Mouse (Mus musculus): Measurements from ENCODE around the gene Cfap52. TPM values are rescaled to one million over a fixed set of nuclear protein-coding genes. Genes with fewer than 3 reads are reported as not detected.

Cfap52 gene
- total and polyA plus RNA-seq, 3 experiments = 0.64 TPM; not detected in 2

DNA sequence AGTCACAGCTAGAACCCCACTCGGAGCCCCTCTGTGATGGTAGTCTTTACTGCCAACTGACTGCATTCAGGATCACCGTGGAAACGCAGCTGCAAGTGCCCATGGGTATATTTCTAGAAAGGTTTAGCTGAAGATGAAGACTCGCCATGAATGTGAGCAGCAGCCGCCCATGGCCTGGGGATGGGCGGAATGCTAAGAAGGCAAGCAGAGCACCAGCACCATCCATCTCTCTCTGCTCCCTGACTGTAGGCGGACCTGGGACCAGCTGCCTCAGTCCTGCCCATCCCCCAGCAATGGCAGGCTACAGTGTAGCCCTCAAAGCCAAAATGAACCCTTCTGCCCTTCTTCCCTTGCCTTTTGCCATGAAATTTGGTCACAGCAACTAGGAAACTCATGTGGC is 69.8 kb downstream of the Cfap52 start:
- Histone ChIP-seq H3K36me3 (ENCODE audit: control insufficient read depth, insufficient read depth, low read length) (no peaks in the 10 kb centered on the region), H3K27me3 (ENCODE audit: control insufficient read depth, insufficient read depth, low read length) (no peaks in the 10 kb centered on the region), H3K9ac (ENCODE audit: low read depth, low read length) (no peak overlapping the region), H3K27ac (no peak overlapping the region), H3K4me3 (no peak overlapping the region), H3K4me1 (ENCODE audit: control insufficient read depth, insufficient read depth, low read length) (no peaks in the 10 kb centered on the region; the same call in 1 of the 2 replicates), H3K79me2 (replicated peaks; ENCODE audit: control insufficient read depth, insufficient read depth, low read length) (no peaks in the 10 kb centered on the region)
- WGBS = 93% methylated on average over 7 of the region's 7 CpGs
- DNase-seq = no peak
- intact Hi-C loops (cut with DNase I) = loop anchor here (2.0 to 5.0 kb wide), 2 partner anchors 69 to 512 kb away; partner anchors contain the start of gene Cfap52
- TF ChIP-seq POLR2A (IDR thresholded peaks at IDR 0.05; ENCODE audit: insufficient read depth, low read depth, low read length) = no peak
- no peak for TF ChIP-seq EP300 (IDR thresholded peaks at IDR 0.05; ENCODE audit: insufficient read depth, low read depth, low read length)
- TF ChIP-seq CTCF (IDR thresholded peaks at IDR 0.05) = no peak

DNA sequence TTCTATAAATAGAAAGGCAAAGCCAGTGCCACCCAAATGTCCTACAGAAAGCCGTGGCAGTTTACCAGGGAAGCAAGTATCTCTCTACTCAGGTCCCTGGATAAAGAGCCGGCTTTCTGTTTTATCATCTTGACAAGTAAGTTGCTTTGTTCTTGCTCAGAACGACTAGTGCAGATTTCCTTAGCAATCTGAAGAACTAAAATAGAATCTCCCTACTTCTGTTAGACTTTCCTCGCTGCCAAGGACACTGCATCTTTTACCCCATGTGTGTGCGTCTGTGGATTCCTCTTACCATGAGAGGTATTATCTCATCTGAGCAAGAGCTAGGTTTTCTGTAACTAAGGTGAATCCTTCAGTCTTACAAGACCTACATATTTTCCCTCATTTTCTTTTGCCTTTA is 76.9 kb downstream of the Cfap52 start:
- no peaks in the 10 kb centered on the region for H3K27me3 ChIP-seq (ENCODE audit: control insufficient read depth, insufficient read depth, low read length)

DNA sequence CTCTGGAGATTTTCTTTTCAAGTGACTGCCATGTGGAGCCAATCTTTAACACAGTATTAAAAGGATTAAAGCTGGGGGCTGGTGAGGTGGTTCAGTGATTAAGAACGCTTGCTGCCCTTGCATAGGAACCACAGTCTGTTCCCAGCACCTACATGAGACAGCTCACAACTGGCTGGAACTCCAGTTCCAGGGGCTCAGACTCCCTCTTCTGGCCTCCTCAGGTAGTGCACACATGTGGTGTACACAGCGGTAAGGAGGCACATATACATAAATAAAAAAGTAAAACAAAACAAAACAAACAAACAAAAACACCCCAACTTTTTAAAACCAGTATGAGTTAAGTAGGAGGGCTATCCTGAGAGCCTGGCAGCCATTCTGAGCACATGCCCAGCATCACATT is 79.5 kb downstream of the Cfap52 start:
- 94% methylated on average over 2 of the region's 2 CpGs for WGBS
- TF ChIP-seq EP300 (IDR thresholded peaks at IDR 0.05; ENCODE audit: insufficient read depth, low read depth, low read length) = no peak
- TF ChIP-seq CTCF (IDR thresholded peaks at IDR 0.05) = 0 out of 2 replicates have a peak, but pooled peaks have one; percentile 3
- TF ChIP-seq POLR2A (IDR thresholded peaks at IDR 0.05; ENCODE audit: insufficient read depth, low read depth, low read length) = no peak
- Histone ChIP-seq H3K4me1 (ENCODE audit: control insufficient read depth, insufficient read depth, low read length) (no peaks in the 10 kb centered on the region), H3K27ac (no peak overlapping the region), H3K4me3 (no peak overlapping the region), H3K36me3 (ENCODE audit: control insufficient read depth, insufficient read depth, low read length) (no peaks in the 10 kb centered on the region), H3K9ac (ENCODE audit: low read depth, low read length) (no peak overlapping the region), H3K27me3 (ENCODE audit: control insufficient read depth, insufficient read depth, low read length) (no peaks in the 10 kb centered on the region), H3K79me2 (replicated peaks; ENCODE audit: control insufficient read depth, insufficient read depth, low read length) (no peaks in the 10 kb centered on the region)
- no peak for DNase-seq
- intact Hi-C loops (cut with DNase I) = no loop called here

More for the DNA sequence above, 76.9 kb downstream of the Cfap52 start:
- DNase-seq = no peak
- intact Hi-C loops (cut with DNase I) = no loop called here
- no peak overlapping the region for H3K4me3 ChIP-seq
- no peaks in the 10 kb centered on the region for H3K79me2 ChIP-seq (replicated peaks; ENCODE audit: control insufficient read depth, insufficient read depth, low read length)
- 42% methylated on average over 5 of the region's 5 CpGs for WGBS
- no peak for TF ChIP-seq POLR2A (IDR thresholded peaks at IDR 0.05; ENCODE audit: insufficient read depth, low read depth, low read length)
- no peak for TF ChIP-seq EP300 (IDR thresholded peaks at IDR 0.05; ENCODE audit: insufficient read depth, low read depth, low read length)
- no peak for TF ChIP-seq CTCF (IDR thresholded peaks at IDR 0.05)
- H3K36me3 ChIP-seq (ENCODE audit: control insufficient read depth, insufficient read depth, low read length) = no peaks in the 10 kb centered on the region
- no peaks in the 10 kb centered on the region for H3K4me1 ChIP-seq (ENCODE audit: control insufficient read depth, insufficient read depth, low read length)
- no peak overlapping the region for H3K9ac ChIP-seq (ENCODE audit: low read depth, low read length)
- H3K27ac ChIP-seq = no peak overlapping the region

Other genes with a start within 250 kb of the Cfap52 start
- gene Glp2r, start 194.5 kb downstream of the Cfap52 start, total RNA-seq (2021) = not detected
- gene Glp2r, start 194.5 kb downstream of the Cfap52 start, polyA plus RNA-seq (2012; rRNA removed) = not detected in 2 replicates
- gene Gsg1l2, start 191.0 kb downstream of the Cfap52 start, total RNA-seq (2021) = not detected
- not detected in 2 replicates for gene Gsg1l2, start 191.0 kb downstream of the Cfap52 start, polyA plus RNA-seq (2012; rRNA removed)
- gene Dhrs7c, start 167.5 kb downstream of the Cfap52 start, total RNA-seq (2021) = 100 to 1,000 TPM; 178 to 217 TPM
- gene Dhrs7c, start 167.5 kb downstream of the Cfap52 start, polyA plus RNA-seq (2012; rRNA removed) = 214 and 333 TPM in 2 replicates
- gene Usp43, start 43.5 kb downstream of the Cfap52 start, total RNA-seq (2021) = 1 to 10 TPM; 1.6 to 1.7 TPM
- 1.1 and 1.4 TPM in 2 replicates for gene Usp43, start 43.5 kb downstream of the Cfap52 start, polyA plus RNA-seq (2012; rRNA removed)
- gene Stx8, start 542 bp upstream of the Cfap52 start, total RNA-seq (2021) = 10 to 100 TPM; 22.6 to 29.1 TPM
- 6.7 and 10.2 TPM in 2 replicates for gene Stx8, start 542 bp upstream of the Cfap52 start, polyA plus RNA-seq (2012; rRNA removed)

Data from heart, adult 2 months (tissue).